Mouse (Mus musculus) limb, embryonic 14.5 days (tissue): ENCODE data around the gene Rab27a. TPM values are rescaled to one million over a fixed set of nuclear protein-coding genes. Genes with fewer than 3 reads are reported as not detected.
A peak's percentile ranks its signal among the peaks of the same experiment; 100 is the strongest.

ENCODE experiments used
- ATAC-seq: fragments of 200-750 bp; cut with Nextera tagmentation; 2 replicates; pipeline ENCODE4 v1.8.0; 2017; ENCODE audit warnings: low read depth, moderate number of reproducible peaks, moderate TSS enrichment; ENCODE audit not compliant: low FRiP score
- DNase-seq: peaks from one replicate; pipeline ENCODE4 v3.0.0-alpha.2; 2015; ENCODE audit warnings: low spot score
- H3K27ac ChIP-seq: fragments of 300-500 bp; sonication (generic); replicated peaks from 2 replicates; pipeline ENCODE4 v1.5.1; 2014; ENCODE audit warnings: low read depth, mild to moderate bottlenecking, low read length, moderate library complexity, mixed read lengths
- H3K27me3 ChIP-seq: fragments of 300-500 bp; sonication (generic); 2 replicates; pipeline ENCODE4 v1.6.1; 2014; ENCODE audit warnings: low read length, mixed read lengths; ENCODE audit not compliant: control insufficient read depth, insufficient read depth
- H3K36me3 ChIP-seq: fragments of 300-500 bp; sonication (generic); 2 replicates; pipeline ENCODE4 v1.6.1; 2014; ENCODE audit warnings: mild to moderate bottlenecking, low read length, moderate library complexity, mixed read lengths; ENCODE audit not compliant: control insufficient read depth, insufficient read depth
- H3K4me1 ChIP-seq: fragments of 300-500 bp; sonication (generic); 2 replicates; pipeline ENCODE4 v1.6.1; 2014; ENCODE audit warnings: antibody characterized with exemption, low read length, mixed read lengths; ENCODE audit not compliant: control insufficient read depth, insufficient read depth
- H3K4me2 ChIP-seq: fragments of 300-500 bp; sonication (generic); replicated peaks from 2 replicates; pipeline ENCODE4 v1.6.1; 2014; ENCODE audit warnings: low read depth, mild to moderate bottlenecking, low read length, moderate library complexity; ENCODE audit not compliant: severe bottlenecking
- H3K4me3 ChIP-seq: fragments of 300-500 bp; sonication (generic); replicated peaks from 2 replicates; pipeline ENCODE4 v1.5.1; 2014; ENCODE audit warnings: low read length
- H3K9ac ChIP-seq: fragments of 300-500 bp; sonication (generic); 2 replicates; pipeline ENCODE4 v1.6.1; 2014; ENCODE audit warnings: mild to moderate bottlenecking, low read depth, low read length, moderate library complexity; ENCODE audit not compliant: severe bottlenecking
- H3K9me3 ChIP-seq: fragments of 300-500 bp; sonication (generic); 2 replicates; pipeline ENCODE4 v1.6.1; 2016; ENCODE audit warnings: low read length; ENCODE audit not compliant: control insufficient read depth
- POLR2A ChIP-seq: fragments of 200-500 bp; IDR thresholded peaks from 2 replicates; pipeline ENCODE4 v1.8.0; 2012; ENCODE audit warnings: inconsistent platforms, mild to moderate bottlenecking, moderate library complexity, borderline replicate concordance; ENCODE audit not compliant: insufficient read depth, insufficient read length; ENCODE audit errors: extremely low read depth
- WGBS: fragments of 180-500 bp; shearing (Covaris S2); extraction: QIAGEN DNeasy Blood & Tissue Kit; methylation state at CpG from one replicate; pipeline ENCODE4 v1.1.7; 2014; 5-methylcytosine and 5-hydroxymethylcytosine counted together
- polyA plus RNA-seq, 2 experiments: library from polyadenylated mRNA; depleted of rRNA in 1 of 2; stranded (reverse) in 1 of 2; unstranded in 1 of 2; fragments of >200 nt; fragmentation: Nextera tagmentation in 1 of 2; extraction: Ambion mirVana in 1 of 2; gene quantifications; 2 replicates each; pipeline versions ENCODE4 v1.2.1 to v1.2.3; 2012 to 2014

Rab27a gene
- polyA plus RNA-seq, 2 experiments, result 2.8 to 5.7 TPM

DNA sequence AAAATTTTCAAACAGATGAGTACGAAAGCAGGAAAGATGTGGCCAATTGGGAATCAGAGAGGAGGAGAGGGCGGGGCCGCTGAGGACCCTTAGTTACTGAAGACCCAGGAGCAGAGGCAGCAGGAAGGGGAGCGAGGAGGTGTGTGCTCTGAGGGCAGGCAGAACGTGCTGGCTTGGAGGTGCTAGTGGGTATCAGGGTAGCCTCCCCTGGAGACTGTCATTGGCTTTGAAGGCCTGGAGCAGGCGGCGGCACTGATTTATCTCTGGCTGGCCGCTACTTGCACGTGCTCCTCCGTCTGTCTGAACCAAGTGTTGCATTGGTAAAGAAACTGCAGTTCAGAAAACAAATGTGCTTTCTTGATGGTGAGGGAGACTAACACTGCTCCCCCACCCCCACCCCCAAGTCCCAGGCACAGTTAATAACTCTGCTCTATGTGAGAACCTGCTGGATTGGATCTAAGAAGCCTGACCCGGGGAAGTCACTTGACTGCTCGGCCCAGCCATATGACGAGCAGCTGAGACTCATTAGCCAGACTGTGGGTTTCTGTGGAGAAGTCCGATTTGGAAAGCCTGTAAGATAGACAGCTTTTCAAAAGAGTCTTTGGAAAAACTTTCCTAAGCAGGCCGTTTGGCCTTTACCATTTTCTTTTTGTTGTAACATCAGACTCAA, 19.1 kb downstream of the Rab27a start:
- DNase-seq (no peak), ATAC-seq (peak; percentile 55; the same call in 1 of the 2 replicates)
- Histone ChIP-seq H3K27ac (peak overlapping the region; percentile 48; the same call in 1 of the 2 replicates), H3K27me3 (no peaks in the 10 kb centered on the region), H3K9ac (peak overlapping the region; percentile 36), H3K4me1 (peaks cover 13% of the 10 kb centered on the region), H3K4me3 (peak overlapping the region; percentile 15; the same call in 1 of the 2 replicates), H3K9me3 (no peaks in the 10 kb centered on the region), H3K4me2 (peak overlapping the region; percentile 45), H3K36me3 (no peaks in the 10 kb centered on the region)
- 9% methylated on average over 15 of the region's 15 CpGs for whole genome bisulfite sequencing
- TF ChIP-seq POLR2A, result no peak

DNA sequence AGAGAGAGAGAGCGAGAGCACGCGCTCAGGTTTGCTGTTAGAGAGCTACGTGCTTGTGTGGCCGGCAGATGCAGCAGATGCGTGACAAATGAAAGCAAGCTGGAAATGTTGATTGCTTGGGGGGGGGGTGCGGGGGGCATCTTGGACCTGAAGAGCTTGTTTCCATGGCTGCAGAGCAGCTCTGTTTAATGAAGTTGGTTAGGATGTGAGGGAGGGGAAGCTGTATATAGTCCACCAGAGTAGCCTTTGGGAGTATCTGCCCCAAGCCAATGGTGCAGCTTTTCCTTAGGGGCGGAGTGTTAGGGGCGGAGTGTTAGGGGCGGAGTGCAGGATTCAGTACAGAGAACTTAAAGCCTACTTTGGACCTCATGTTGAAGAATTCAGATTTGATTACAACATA, 22.4 kb downstream of the Rab27a start:
- ATAC-seq (peak; percentile 56), DNase-seq (peak; percentile 21)
- Histone ChIP-seq H3K4me2 (peak overlapping the region; percentile 8; the same call in 1 of the 2 replicates), H3K36me3 (no peaks in the 10 kb centered on the region), H3K9ac (no peak overlapping the region), H3K27me3 (no peaks in the 10 kb centered on the region), H3K27ac (no peak overlapping the region), H3K4me3 (no peak overlapping the region; the same call in 1 of the 2 replicates), H3K4me1 (peaks cover 13% of the 10 kb centered on the region), H3K9me3 (no peaks in the 10 kb centered on the region)
- no peak for TF ChIP-seq POLR2A
- WGBS, result 20% methylated on average over 9 of the region's 10 CpGs

DNA sequence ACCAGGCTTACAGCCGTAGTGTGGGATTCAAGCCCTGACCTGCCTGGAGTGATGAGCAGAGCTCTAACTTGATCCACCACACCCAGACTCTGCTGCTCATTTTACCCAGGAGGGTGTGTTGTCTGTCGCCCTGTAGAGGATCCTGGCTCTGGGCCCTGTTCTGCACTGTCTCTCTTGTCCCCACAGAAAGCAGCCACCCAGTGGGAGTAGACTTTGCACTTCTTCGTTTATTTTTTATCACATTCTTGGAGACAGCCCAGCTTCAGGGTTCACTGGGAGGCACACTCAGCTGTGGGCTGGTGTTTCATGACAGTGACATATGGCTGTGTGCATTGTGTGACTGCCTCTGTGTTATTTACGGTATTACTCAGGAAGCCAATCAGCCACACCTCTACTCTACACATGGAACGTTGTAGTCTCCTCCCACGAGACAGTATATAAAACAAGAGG, 23.6 kb downstream of the Rab27a start:
- 34% methylated on average over 6 of the region's 6 CpGs for WGBS
- no peak overlapping the region for H3K4me3 ChIP-seq
- H3K27ac ChIP-seq, result 0 out of 2 replicates have a peak overlapping the region, but pooled peaks have one; percentile 26
- H3K4me2 ChIP-seq, result no peak overlapping the region
- H3K4me1 ChIP-seq, result peaks cover 12% of the 10 kb centered on the region
- H3K9me3 ChIP-seq, result no peaks in the 10 kb centered on the region
- DNase-seq (peak; percentile 34), ATAC-seq (peak; percentile 41; the same call in 1 of the 2 replicates)
- H3K9ac ChIP-seq, result no peak overlapping the region
- H3K27me3 ChIP-seq, result no peaks in the 10 kb centered on the region
- no peaks in the 10 kb centered on the region for H3K36me3 ChIP-seq
- TF ChIP-seq POLR2A, result no peak

DNA sequence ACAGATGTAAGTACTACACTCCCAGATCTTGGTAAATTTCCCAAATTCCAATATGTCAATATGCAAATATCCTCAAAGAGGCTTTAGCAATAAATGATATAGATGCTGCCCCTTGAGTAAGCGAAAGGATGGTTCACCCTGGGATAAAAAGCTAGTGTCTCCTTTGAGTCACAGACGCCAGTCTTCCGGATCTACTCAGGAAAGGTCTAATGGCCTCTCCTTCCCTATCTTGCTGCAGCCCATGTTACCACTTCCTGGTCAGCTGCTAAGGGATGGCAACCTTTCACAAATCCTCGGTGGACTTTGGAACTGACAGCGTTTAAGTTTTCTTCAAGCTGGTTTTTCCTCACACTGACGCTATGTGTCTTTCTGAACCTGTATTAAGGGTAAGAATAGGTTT, 24.0 kb downstream of the Rab27a start:
- Histone ChIP-seq H3K27me3 (no peaks in the 10 kb centered on the region), H3K4me2 (no peak overlapping the region), H3K9me3 (no peaks in the 10 kb centered on the region), H3K4me1 (peaks cover 8% of the 10 kb centered on the region), H3K4me3 (no peak overlapping the region), H3K9ac (no peak overlapping the region), H3K36me3 (no peaks in the 10 kb centered on the region), H3K27ac (0 out of 2 replicates have a peak overlapping the region, but pooled peaks have one; percentile 1)
- WGBS, result 86% methylated on average over 6 of the region's 6 CpGs
- no peak for ATAC-seq
- no peak for DNase-seq
- no peak for TF ChIP-seq POLR2A

DNA sequence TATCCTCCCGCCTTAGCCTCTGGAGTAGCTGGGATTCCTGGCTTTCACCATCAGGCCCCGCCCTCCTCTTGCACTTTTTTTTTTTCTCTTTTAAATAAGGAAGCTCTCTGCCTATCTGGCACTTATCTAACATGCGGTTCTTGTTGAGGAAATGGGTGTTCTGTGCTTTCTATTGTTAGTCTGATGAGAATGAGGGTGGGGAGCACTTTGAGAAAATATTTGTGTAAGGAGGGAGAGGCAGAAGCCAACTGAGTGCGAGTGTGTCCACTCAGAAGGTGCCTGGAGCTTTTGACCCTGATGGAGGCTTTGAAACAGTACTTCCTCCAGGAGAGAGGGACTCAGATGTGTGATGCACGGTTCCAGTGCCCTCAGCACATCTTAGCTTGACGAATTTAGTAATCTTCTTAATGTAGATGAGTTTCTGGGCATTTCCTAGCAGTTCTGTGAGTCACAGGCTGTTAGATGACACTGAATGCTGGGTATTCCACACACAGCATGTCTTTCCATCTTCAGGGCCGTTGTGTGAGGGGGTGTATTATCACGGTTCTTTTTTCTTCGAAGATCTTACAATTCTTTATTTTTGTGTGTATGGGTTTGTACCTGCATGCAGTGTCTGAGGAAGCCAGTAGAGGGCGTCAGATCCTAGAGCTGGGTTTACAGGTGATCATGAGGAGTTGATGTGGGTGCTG, 26.5 kb downstream of the Rab27a start:
- peaks cover 3% of the 10 kb centered on the region for H3K4me1 ChIP-seq
- no peaks in the 10 kb centered on the region for H3K36me3 ChIP-seq
- no peak overlapping the region for H3K9ac ChIP-seq
- H3K27ac ChIP-seq, result no peak overlapping the region
- no peak overlapping the region for H3K4me3 ChIP-seq
- H3K9me3 ChIP-seq, result no peaks in the 10 kb centered on the region
- H3K27me3 ChIP-seq, result no peaks in the 10 kb centered on the region
- ATAC-seq (no peak), DNase-seq (no peak)
- no peak for TF ChIP-seq POLR2A
- no peak overlapping the region for H3K4me2 ChIP-seq
- WGBS, result 78% methylated on average over 10 of the region's 10 CpGs
